Mouse (Mus musculus): ENCODE data around the gene Lars2. TPM values are rescaled to one million over a fixed set of nuclear protein-coding genes. Genes with fewer than 3 reads are reported as not detected.

Gene Lars2
- 80.2 TPM for polyA plus RNA-seq (2014; fragmentation: Illumina TruSeq; extraction: RNeasy Lipid Tissue Mini Kit (QIAGEN cat#74804); ENCODE audit: low read depth, low replicate concordance)

DNA sequence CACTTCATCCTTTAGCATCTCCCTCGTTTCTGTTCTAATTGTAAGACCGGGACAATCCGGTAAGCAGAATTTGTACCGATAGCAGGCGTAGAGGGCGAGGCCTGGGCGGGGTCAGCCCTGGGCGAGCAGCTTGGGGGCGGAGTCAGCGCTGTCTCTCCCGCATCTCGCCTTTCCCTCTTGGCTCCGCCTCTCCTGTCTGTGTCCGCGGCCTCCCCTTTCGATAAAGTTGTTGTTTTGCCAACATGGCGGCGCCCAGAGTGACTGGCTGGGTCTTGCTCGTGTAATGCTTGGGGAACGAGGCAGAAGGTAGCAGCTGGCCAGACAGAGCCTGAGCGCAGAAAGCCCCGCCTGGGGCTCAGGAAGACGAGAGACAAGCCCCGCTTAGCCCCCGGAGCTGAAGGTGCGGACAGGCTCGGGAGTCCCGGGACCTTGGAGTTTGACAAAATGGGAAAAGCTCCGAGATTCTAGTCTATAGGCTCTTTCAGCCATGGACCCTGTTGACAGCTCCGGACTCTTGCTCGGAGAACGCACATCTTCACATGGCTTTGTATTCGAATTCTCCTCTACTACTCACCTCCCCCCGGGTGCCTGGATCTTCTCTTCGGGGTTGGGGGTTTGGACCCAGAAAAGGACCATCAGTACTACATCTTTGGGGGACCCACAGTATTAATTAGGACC, at the start of gene Lars2:
Gene Lars2 (plus strand): TSS at position 220 of the 678 bp plus-strand sequence.

GRCm38 (mm10) chr9:123478586-123479195, 112.0 kb downstream of the Lars2 start, which contains the start of gene Limd1:
Limd1 (plus strand) TSS chr9:123478706.

Other genes starting within 250 kb of the Lars2 start
- not detected for gene Clec3b, start 216.0 kb upstream of the Lars2 start, polyA plus RNA-seq (2014; fragmentation: Illumina TruSeq; extraction: RNeasy Lipid Tissue Mini Kit (QIAGEN cat#74804); ENCODE audit: low read depth, low replicate concordance)
- gene Cdcp1, start 150.9 kb upstream of the Lars2 start, polyA plus RNA-seq (2014; fragmentation: Illumina TruSeq; extraction: RNeasy Lipid Tissue Mini Kit (QIAGEN cat#74804); ENCODE audit: low read depth, low replicate concordance): 24.0 TPM
- gene Tmem158, start 106.2 kb upstream of the Lars2 start, polyA plus RNA-seq (2014; fragmentation: Illumina TruSeq; extraction: RNeasy Lipid Tissue Mini Kit (QIAGEN cat#74804); ENCODE audit: low read depth, low replicate concordance): 2.1 TPM
- gene Limd1, start 111.8 kb downstream of the Lars2 start, polyA plus RNA-seq (2014; fragmentation: Illumina TruSeq; extraction: RNeasy Lipid Tissue Mini Kit (QIAGEN cat#74804); ENCODE audit: low read depth, low replicate concordance): 26.1 TPM
- gene Sacm1l, start 162.8 kb downstream of the Lars2 start, polyA plus RNA-seq (2014; fragmentation: Illumina TruSeq; extraction: RNeasy Lipid Tissue Mini Kit (QIAGEN cat#74804); ENCODE audit: low read depth, low replicate concordance): 280 TPM